Mouse (Mus musculus): ENCODE data around the gene Robo2. TPM values are rescaled to one million over a fixed set of nuclear protein-coding genes. Genes with fewer than 3 reads are reported as not detected.
A peak's percentile ranks its signal among the peaks of the same experiment; 100 is the strongest.

The Robo2 gene
- total RNA-seq, 2 experiments from 2014 or later, result 0.23 to 1.0 TPM

GRCm38 (mm10) chr16:74225423-74226272 is 186.0 kb downstream of the Robo2 start:
- no peak overlapping the region for H3K4me3 ChIP-seq
- H3K27ac ChIP-seq, result no peak overlapping the region
- no peak for DNase-seq
- TF ChIP-seq CTCF (IDR thresholded peaks at IDR 0.05), result no peak
- intact Hi-C loops (cut with DNase I), result no loop called here

- no peak overlapping the region for H3K27ac ChIP-seq
- no peak for DNase-seq
- intact Hi-C loops (cut with DNase I), result no loop called here
Observed at GRCm38 (mm10) chr16:74222501-74222900, 189.1 kb downstream of the Robo2 start.

GRCm38 (mm10) chr16:74216879-74217415 is 194.7 kb downstream of the Robo2 start:
- TF ChIP-seq CTCF (IDR thresholded peaks at IDR 0.05), result no peak
- no peak overlapping the region for H3K27ac ChIP-seq
- DNase-seq, result no peak
- H3K4me3 ChIP-seq, result no peak overlapping the region
- intact Hi-C loops (cut with DNase I), result no loop called here

More at GRCm38 (mm10) chr16:74222501-74222900, 189.1 kb downstream of the Robo2 start:
- no peak overlapping the region for H3K4me3 ChIP-seq
- no peak for TF ChIP-seq CTCF (IDR thresholded peaks at IDR 0.05)

- Histone ChIP-seq H3K4me3 (no peak overlapping the region), H3K27ac (no peak overlapping the region)
- DNase-seq, result peak; percentile 50
- TF ChIP-seq CTCF (IDR thresholded peaks at IDR 0.05), result no peak
- intact Hi-C loops (cut with DNase I), result no loop called here
Observed at GRCm38 (mm10) chr16:74215791-74216190, 195.8 kb downstream of the Robo2 start.

GRCm38 (mm10) chr16:74200705-74201104 is 210.9 kb downstream of the Robo2 start:
- intact Hi-C loops (cut with DNase I), result no loop called here
- Histone ChIP-seq H3K27ac (no peak overlapping the region), H3K4me3 (no peak overlapping the region)
- no peak for TF ChIP-seq CTCF (IDR thresholded peaks at IDR 0.05)
- no peak for DNase-seq

- Histone ChIP-seq H3K27ac (no peak overlapping the region), H3K4me3 (no peak overlapping the region)
- TF ChIP-seq CTCF (IDR thresholded peaks at IDR 0.05), result no peak
- no peak for DNase-seq
- intact Hi-C loops (cut with DNase I), result no loop called here
Observed at GRCm38 (mm10) chr16:74200024-74200703, 211.5 kb downstream of the Robo2 start.

- intact Hi-C loops (cut with DNase I), result no loop called here
- no peak overlapping the region for H3K4me3 ChIP-seq
- H3K27ac ChIP-seq, result no peak overlapping the region
- TF ChIP-seq CTCF (IDR thresholded peaks at IDR 0.05), result no peak
- DNase-seq, result no peak
Observed at GRCm38 (mm10) chr16:74192979-74193554, 218.6 kb downstream of the Robo2 start.

GRCm38 (mm10) chr16:74191621-74192020 is 220.0 kb downstream of the Robo2 start:
- intact Hi-C loops (cut with DNase I), result no loop called here
- TF ChIP-seq CTCF (IDR thresholded peaks at IDR 0.05), result no peak
- DNase-seq, result no peak
- Histone ChIP-seq H3K4me3 (no peak overlapping the region), H3K27ac (no peak overlapping the region)

GRCm38 (mm10) chr16:74182509-74183113 is 229.0 kb downstream of the Robo2 start:
- Histone ChIP-seq H3K27ac (no peak overlapping the region), H3K4me3 (no peak overlapping the region)
- no peak for TF ChIP-seq CTCF (IDR thresholded peaks at IDR 0.05)
- DNase-seq, result no peak
- intact Hi-C loops (cut with DNase I), result no loop called here

GRCm38 (mm10) chr16:74172673-74173072 is 239.0 kb downstream of the Robo2 start:
- intact Hi-C loops (cut with DNase I), result no loop called here
- DNase-seq, result no peak
- Histone ChIP-seq H3K27ac (no peak overlapping the region), H3K4me3 (no peak overlapping the region)
- no peak for TF ChIP-seq CTCF (IDR thresholded peaks at IDR 0.05)

- intact Hi-C loops (cut with DNase I), result no loop called here
- H3K4me3 ChIP-seq, result no peak overlapping the region
- no peak overlapping the region for H3K27ac ChIP-seq
- TF ChIP-seq CTCF (IDR thresholded peaks at IDR 0.05), result no peak
- DNase-seq, result no peak
Observed at GRCm38 (mm10) chr16:74169642-74170041, 242.0 kb downstream of the Robo2 start.

GRCm38 (mm10) chr16:74169121-74169520 is 242.5 kb downstream of the Robo2 start:
- no peak for TF ChIP-seq CTCF (IDR thresholded peaks at IDR 0.05)
- Histone ChIP-seq H3K4me3 (no peak overlapping the region), H3K27ac (no peak overlapping the region)
- DNase-seq, result no peak
- intact Hi-C loops (cut with DNase I), result no loop called here
